Mouse (Mus musculus) myocyte (in vitro differentiated cells): ENCODE measurements around the gene Tnrc18.

Experiments used
- CEBPB ChIP-seq: IDR thresholded peaks from 2 replicates; pipeline ENCODE4 v1.6.1; 2011; ENCODE audit warnings: mild to moderate bottlenecking, moderate library complexity; ENCODE audit not compliant: poor library complexity, insufficient read depth, severe bottlenecking
- E2F4 ChIP-seq: IDR thresholded peaks from one replicate; pipeline ENCODE4 v1.6.1; 2011; ENCODE audit warnings: mild to moderate bottlenecking, control low read depth, moderate library complexity; ENCODE audit not compliant: insufficient read depth
- MAX ChIP-seq: IDR thresholded peaks from one replicate; pipeline ENCODE4 v1.6.1; 2011; ENCODE audit warnings: low read depth, mild to moderate bottlenecking, control low read depth
- MYOG ChIP-seq, 3 experiments: IDR thresholded peaks; one replicate each; pipeline ENCODE4 v1.6.1; 2011; ENCODE audit warnings: control low read depth in 2 of 3, low read depth in 2 of 3, mild to moderate bottlenecking in 2 of 3; ENCODE audit not compliant: insufficient read length in 2 of 3, control insufficient read depth in 1 of 3, insufficient read depth in 1 of 3
- POLR2A ChIP-seq: IDR thresholded peaks from one replicate; pipeline ENCODE4 v1.6.1; 2011; ENCODE audit warnings: low read depth, mild to moderate bottlenecking, control low read depth, moderate library complexity; ENCODE audit not compliant: insufficient read length
- POLR2AphosphoS2 ChIP-seq: IDR thresholded peaks from one replicate; pipeline ENCODE4 v1.6.1; 2011; ENCODE audit warnings: low read depth, control low read depth; ENCODE audit not compliant: insufficient read length
- TCF12 ChIP-seq: IDR thresholded peaks from one replicate; pipeline ENCODE4 v1.6.1; 2011; ENCODE audit warnings: mild to moderate bottlenecking, control low read depth; ENCODE audit not compliant: poor library complexity, insufficient read depth, severe bottlenecking
- USF1 ChIP-seq: IDR thresholded peaks from one replicate; pipeline ENCODE4 v1.6.1; 2011; ENCODE audit warnings: low read depth, mild to moderate bottlenecking, control low read depth, moderate library complexity

- TF ChIP-seq TCF12, result no peak
- TF ChIP-seq POLR2A, result no peak
- TF ChIP-seq E2F4, result no peak
- TF ChIP-seq USF1, result no peak
- no peak for TF ChIP-seq MAX
- no peak for TF ChIP-seq POLR2AphosphoS2
- no peak for TF ChIP-seq MYOG (IDR thresholded peaks at IDR 0.05; ENCODE audit: control insufficient read depth in 1 of 3, insufficient read depth in 1 of 3, insufficient read length in 2 of 3, low read depth in 2 of 3)
- no peak for TF ChIP-seq CEBPB
Observed at GRCm38 (mm10) chr5:142811870-142812443, 5.5 kb downstream of the Tnrc18 start.
